Mouse (Mus musculus): ENCODE results near the gene Treml2.

The Treml2 gene

DNA sequence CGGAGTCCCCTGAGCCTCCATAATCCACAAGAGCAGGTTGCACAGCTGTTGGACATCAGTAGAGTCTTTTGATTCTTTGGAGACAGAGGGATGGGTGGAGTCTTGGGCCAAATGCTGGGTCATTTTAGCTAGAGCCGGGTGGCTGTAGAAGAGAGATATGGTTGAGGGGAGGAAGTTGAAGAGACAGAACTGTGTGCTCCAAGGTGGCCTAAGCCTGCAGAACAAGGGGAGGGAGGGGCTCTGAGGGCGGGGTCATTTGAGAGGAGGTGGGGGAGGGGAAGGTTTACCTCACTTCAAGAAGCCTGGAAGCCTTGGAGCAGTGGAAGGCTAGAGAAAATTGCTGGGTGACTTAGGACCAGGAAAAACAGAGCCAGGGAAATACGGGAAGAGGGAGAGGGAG, at the start of gene Treml2:
TSS of gene Treml2 (plus strand) at position 296 of the 400 bp plus-strand sequence.
- no peak for DNase-seq (ENCODE audit: low spot score)

DNA sequence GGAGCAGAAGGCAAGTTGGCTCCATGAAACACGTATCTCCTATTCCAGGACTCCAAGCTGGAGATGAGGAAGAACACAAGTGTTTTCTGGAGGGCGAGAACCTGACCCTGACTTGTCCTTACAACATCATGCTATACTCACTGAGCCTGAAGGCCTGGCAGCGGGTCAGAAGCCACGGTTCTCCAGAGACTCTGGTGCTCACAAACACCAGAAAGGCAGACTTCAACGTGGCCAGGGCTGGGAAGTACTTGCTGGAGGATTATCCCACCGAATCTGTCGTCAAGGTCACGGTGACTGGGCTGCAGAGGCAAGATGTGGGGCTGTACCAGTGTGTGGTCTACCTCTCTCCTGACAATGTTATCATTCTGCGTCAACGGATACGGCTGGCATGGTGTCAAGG, 49.8 kb upstream of the Treml2 start:
- DNase-seq (ENCODE audit: low spot score): no peak

DNA sequence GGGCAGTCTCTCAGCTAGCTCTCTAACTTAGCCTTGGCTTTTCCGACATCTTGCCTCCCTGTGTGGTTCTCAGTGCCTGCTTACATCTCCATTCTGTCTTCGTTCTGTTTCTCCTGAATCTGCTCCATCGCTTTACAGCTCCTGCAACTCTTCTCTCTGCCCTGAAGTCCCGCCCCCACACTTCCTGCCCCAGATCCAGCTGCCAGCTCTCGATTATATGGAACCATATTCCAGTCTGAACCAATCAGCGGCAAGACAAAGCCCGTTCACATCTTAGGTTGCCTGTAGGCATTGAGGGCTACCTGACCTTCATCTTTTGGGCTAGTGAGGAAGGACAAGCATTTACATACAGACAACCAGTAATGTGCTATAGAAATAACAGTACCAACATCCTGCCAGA, 48.7 kb upstream of the Treml2 start:
- no peak for DNase-seq (ENCODE audit: low spot score)

DNA sequence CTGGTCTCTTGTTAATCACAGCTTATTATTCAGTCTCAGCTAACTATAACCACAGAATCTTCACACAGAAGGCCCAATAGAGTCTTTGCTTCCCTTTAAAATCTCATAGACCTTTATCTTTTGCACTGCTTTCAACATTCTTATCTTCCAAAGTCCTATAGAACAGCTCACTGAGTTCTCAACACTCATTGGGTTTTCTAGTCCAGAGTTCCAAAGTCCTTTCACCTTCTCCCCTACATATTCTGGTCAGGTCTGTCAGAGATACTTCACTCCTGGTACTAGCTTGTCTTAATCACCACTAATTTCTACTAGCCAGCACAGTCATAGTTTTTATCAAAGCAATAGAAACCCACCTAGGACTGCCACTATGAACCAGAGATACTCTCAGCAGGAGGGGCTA, 42.7 kb upstream of the Treml2 start:
- no peak for DNase-seq (ENCODE audit: low spot score)

DNA sequence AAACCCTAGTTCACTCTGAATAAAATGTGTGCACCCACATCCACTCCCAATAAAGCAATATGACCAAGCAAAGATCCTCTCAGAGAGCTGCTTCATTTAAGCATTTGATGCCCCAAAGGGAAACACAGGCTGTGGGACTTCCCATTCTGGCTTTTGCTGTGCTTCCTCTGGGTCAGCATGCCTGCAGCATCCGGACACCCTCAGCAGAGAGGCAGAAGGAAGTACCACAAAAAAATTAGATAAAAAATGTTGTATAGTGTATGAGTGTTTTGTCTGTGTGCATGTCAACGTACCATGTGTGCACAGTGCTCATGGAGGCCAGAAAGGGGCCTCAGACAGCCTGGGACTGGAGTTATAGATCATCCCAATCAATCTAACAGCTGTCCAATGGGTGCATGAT, 37.4 kb upstream of the Treml2 start:
- DNase-seq (ENCODE audit: low spot score): no peak

DNA sequence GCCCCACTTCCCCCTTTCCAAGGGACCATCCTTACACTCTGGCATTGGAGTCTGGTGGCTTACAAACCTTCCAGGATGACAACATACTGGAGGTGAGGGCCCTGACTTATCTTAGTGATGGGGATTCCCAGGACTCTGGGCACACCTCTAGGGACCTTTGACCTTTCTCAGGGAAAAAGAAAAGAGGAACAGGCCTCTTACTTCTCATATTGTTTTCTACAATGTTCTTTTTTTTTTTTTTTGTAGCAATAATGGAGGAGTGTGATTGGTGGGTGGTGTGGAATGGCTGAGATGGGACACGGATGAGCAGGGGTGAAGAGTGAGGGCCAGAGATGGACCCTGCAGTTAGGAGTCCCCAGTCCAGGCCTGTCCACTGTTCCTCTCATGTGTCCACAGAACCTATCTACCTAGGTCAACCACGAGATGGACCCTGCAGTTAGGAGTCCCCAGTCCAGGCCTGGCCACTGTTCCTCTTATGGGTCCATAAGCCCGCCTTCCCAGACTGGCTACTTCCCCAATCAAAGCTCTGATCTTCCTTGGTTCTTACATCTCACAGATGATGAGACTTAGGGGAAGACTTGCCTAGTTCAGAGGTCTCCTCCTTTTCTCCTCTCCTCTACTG, 35.4 kb upstream of the Treml2 start, which contains the start of gene Treml4:
TSS of gene Treml4 (plus strand) at position 555 of the 622 bp plus-strand sequence.
- DNase-seq (ENCODE audit: low spot score): no peak

DNA sequence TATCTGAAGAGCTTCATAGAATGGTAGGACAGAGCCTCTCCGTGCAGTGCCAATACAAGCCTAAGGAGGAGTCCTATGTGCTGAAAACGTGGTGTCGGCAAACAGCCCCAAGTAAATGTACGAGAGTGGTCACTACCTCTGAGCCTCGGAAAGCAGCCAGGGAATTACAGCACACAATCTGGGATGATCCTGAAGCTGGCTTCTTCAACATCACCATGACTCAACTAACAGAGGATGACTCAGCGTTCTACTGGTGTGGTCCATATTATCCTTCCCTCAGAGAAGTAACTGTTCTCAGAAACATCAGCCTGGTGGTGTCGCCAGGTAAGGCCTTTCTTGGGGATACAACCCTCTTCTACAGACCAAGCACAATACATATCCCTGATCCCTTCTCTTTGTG, 34.6 kb upstream of the Treml2 start:
- DNase-seq (ENCODE audit: low spot score): no peak

DNA sequence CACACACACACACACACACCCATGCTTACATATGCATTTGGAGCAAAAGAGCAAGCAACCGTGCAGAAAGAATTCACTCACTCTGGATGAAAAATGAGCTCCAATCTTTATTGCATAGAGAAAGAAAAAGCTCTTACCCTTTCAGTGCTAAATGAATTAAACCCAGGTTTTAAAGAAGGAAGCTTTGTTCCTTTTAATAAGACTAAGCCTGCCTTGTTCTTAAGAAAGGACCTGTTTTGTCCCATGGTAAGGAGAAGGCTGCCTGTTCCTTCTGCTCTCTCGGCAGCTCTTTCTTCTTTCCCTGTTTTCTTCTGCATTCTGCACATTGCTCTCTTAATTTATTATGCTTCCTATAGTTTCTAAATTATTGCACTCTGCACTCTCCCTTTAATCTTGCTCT, 33.2 kb upstream of the Treml2 start:
- DNase-seq (ENCODE audit: low spot score): no peak

DNA sequence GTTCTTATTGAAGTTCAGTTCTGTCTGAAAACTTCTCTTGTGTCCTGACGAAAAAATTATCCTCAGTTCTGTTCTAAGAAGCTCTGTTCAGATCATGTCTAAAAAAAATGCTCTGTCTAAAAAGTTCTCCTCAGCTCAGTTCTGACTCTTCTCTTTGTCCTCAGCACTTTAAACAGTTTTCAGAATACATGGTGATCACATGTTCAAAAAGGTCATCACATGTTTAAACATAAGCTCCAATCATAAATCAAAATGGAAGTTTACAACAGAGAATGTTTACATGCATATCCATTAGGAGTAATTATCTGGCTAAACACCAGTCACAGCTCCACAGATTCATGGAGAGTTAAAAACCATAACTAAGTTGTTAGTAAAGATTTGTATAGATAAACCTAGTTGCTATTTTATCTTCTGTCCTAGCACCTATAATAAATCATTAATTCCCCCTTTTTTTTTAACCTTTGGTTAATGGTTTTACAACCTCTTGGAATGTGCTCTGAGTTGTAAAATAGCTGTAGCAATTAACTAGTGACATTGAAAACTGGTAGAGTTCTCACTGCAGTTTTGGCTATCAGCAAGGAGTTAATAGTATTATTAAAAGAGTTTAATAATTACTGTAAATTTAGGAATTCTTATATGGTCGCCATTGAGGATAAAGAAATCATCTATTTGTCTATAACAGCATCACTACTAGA, 32.5 kb upstream of the Treml2 start:
- no peak for DNase-seq (ENCODE audit: low spot score)

DNA sequence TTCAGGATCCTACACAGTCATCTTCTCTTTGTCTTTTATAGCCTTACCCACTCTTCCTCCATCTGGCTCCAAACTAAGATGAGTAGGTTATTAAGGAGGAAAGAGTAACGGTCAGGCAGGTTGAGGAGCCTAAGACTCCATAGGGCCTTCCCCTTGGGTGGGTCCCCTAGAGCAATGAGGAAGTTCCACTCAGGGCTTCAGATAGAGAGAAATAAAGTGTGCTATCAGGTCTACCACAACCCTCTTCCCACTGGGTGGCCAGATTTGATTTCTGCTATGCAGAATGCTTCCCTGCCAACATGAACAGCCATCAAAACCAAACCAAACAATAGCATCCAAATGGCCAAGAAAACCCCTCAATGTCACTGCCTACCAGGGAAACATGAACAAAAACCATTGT, 31.7 kb upstream of the Treml2 start:
- no peak for DNase-seq (ENCODE audit: low spot score)

DNA sequence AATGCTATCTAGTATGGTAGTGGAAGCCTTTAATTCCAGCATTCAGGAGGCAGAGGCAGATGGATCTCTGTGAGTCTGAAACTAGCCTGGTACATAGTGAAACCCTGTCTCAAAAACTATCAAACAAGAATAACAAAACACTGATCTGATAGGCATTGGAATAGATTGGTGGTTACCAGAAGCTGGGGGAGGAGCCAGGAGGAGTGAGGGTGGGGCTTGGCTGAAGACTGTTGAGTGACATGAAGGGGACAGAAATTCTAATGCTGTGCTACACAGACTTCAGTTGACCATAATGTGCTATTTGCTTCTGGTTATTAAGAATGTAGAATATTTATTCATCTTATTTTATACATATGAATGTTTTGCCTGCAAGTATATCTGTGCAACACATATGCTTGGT, 31.0 kb upstream of the Treml2 start:
- no peak for DNase-seq (ENCODE audit: low spot score)

DNA sequence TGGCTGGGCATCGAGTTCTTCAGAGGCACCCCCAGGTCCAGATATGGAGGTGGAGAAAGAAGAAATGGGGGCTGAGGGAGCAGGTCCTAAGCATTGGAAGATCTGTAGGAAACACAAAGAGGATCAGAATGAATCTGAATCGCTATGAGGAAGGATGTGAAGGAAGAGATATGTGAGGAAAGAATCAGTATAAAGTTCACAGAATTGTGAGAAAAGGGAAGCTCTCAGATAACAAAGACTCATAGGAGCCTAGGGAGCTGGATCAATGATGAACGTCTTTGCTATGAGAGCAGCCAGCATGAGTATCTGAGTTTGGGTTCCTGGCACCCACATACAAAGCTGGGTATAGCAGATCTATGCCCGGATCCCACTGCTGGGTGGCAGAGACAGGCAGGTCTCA, 29.5 kb upstream of the Treml2 start:
- DNase-seq (ENCODE audit: low spot score): no peak

DNA sequence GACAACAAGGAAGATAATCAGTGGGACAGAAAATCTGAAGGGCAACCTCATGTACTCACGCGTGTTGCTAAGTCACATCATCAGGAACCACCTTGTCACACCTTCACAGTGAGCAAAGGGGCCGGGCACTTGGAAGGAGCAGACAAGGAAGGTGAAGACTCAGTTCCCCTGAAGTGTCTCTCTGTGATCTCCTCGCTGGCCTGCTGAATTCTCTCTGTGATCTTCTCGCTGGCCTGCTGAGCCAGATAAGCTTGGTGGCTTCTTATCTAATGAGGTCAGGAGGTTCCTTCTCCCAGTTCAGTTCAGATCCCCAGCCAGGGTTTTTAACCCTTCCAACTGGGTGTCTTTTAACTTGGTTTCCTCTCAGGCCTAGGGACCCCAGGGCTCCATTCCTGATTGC, 27.1 kb upstream of the Treml2 start:
- no peak for DNase-seq (ENCODE audit: low spot score)

DNA sequence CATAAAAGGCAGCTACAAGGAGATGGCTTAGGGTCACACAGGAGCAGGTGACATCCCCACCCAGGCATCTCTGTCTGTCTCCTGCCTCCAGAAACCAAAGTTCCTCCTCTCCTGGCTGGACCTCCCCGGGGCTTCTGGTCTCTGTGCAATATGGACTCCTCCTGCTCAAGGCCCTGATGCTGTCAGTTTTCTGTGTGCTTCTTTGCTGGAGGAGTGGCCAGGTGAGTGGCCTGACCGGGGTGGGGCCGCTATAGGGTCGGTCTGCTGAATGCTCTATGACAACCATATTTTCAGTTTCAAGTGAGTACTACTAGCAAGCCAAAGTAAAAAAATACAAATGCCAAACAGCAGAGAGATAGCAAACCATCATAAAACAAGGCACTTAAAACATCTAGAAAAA, 26.7 kb upstream of the Treml2 start:
- DNase-seq (ENCODE audit: low spot score): no peak

DNA sequence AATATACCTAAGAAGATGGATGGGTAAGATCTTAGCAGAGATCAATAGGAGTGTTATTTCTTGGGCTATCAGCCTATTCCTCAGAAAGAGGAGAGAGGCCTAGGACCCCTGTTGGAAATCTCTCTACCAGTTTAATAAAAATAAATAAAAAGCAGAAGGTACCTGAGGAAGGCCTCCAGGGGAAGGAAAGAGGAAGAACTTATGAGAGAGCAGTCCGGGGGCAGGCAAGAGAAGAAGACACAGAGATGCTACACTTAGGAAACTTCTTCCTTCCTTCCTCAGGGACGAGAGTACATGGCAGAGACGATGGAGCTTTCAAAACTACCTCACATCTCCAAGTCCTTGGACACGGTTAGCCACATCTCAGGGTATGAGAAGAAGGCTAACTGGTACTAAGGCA, 25.2 kb upstream of the Treml2 start:
- no peak for DNase-seq (ENCODE audit: low spot score)

DNA sequence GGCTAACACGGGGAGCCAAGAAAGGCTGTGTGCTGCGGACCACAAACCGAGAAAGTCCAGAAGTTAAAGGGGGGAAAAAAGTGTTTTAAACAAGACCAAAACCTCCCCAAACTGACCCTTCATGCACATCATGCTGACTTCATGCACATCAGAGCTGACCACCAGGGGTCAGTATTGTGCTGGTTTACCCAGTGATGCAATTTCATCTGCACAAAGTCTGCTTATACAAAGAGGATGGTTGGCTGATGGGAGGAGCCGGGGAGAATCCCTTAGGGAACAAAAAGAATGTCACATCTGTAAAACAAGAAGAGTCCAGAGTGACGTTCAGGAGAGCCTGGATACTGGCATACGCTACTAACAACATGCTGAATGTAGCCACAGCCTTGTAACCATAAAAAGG, 24.4 kb upstream of the Treml2 start:
- peak; percentile 59 for DNase-seq (ENCODE audit: low spot score)

DNA sequence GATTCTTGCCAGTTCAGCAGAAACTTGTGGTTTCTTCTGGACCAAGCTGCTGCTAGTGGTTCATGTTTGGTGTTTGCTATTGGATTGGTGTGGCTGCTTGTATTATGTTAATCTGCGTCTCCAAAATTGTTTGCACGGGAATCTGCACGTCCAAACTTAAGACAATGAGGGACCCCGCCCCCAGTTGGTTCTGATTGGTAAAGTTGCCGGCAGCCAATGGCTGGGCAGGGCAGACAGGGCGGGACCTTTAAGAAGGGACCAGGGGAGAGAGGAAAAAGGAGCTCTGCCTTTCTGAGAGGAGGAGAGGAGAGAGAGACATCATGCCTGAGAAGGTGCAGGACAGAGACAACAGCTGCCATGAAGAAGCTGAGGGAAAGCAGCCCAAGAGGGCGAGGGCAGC, 23.6 kb upstream of the Treml2 start:
- DNase-seq (ENCODE audit: low spot score): no peak

DNA sequence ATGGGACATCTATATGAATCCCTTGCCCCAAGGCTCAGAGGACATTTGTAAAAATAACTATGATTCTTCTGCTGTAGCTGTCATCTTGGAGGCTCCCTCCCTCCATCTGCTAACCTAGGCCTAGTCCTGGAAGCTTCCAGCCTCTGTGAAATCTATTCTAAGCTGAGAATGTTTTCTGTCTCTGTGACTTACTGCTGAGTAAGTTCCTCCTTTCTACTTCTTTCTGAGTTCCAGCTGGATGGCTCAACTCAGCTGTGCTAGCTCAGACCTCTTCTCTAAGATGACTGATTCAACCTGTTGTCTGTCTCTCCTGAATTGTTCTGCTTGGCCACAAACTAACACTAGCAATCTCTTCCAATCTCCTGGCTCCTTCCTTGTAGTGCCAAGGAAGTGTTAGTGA, 20.9 kb upstream of the Treml2 start:
- DNase-seq (ENCODE audit: low spot score): no peak

DNA sequence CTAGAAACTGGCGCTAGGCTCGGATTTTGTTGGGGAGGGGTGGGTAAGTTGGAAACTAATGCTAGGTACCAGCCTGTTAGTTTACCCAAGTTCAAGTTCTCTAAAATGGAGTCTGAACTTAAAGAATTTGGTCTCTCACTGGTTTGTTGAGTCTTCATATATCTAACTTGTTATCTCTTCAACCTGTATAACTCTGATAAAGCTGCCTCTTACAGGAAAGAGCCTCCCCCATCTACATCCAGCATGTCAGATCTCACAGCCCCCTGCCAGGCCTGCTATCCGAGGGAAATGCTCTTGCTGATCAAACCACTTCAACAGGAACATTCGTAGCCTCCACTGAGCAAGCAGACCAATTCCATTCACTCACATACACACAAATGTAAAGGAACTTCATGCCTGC, 20.3 kb upstream of the Treml2 start:
- DNase-seq (ENCODE audit: low spot score): no peak

DNA sequence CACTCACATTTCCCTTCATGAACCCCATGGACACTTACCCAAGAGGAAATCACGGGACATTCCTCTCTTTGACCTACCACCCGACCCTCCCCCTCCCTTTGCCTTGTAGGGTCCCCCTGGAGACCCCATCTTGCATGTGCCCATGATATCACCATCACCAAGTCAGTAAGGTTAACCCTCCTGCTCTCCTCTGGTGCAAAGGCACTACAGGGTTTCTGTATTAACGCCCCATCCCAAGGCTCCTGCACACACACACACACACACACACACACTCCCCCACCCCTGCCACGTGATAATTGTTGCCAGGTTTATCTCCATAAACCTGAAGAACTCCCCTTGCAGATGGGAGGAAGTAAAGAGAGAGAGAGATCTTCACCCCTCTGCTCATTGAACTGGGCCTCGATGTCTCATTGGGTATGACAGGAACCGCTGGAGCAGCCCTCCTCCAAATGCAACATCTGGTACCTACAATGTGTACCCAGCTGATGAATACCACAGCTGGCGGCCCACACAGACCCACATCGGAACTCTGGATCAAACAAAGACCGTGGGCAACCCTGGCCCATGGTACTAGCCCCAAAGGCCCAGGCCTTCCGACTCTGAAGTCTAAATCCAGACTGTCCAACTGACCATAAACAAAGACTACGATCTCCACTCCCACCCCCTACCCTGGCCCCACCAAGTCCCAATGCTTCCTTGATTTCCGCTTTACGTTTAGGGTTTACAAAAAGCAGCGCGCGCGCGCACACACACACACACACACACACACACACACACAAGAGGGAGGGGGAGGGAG, 18.2 kb upstream of the Treml2 start:
- DNase-seq (ENCODE audit: low spot score): no peak

DNA sequence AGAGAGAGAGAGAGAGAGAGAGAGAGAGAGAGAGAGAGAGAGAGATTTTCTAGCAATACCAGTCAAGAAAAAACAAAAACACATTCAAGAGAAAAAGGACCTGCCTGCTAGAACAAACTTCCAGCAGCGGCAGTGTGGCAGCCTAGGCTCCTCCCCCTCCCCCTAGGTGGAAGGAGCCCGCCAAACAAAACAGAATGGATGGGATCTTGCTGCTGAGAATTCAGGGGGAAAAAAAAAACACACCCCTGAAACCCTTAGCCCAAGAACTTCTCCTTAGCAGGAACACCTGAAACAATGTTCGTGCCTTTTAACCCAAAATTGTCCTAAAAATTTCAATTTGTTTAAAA, 17.6 kb upstream of the Treml2 start:
- DNase-seq (ENCODE audit: low spot score): no peak

DNA sequence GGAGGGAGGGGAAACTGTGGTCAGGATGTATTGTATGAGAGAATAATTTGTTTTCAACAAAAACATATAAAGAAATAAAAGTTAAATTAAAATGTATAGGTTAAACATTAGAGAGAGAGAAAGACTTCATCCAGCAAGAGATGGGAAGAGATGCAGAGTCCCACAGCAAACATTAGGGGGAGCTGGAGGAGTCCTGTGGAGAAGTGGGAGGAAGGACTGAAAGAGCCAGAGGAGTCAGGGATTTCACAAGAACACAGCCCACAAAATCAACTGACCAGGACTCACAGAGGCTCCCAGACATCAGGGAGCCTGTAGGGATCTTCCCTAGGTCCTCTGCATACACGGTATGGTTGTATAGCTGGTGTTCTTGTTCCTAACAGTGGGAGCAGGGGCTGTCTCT, 12.5 kb upstream of the Treml2 start:
- DNase-seq (ENCODE audit: low spot score): no peak

DNA sequence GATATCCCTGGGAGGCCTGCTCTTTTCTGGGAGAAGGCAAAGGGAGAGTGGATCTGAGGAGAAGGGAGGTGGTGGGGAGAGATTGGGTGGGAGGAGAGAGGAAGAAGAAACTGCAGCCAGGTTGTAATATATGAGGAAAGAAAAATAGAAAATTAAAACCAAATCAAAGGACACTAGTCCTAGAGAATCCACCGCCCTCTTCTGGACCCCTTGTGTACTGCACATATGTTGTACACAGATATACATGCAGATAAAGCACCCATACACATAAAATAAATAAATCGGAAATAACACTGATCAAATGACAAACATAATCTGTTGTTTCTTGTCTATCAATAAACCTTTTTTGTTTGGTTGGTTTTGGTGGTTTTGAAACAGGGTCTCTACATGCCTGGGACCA, 12.0 kb upstream of the Treml2 start:
- DNase-seq (ENCODE audit: low spot score): no peak
